Mouse (Mus musculus) hindbrain, embryonic 15.5 days (tissue): ENCODE measurements around the gene Pdlim1. TPM values are rescaled to one million over a fixed set of nuclear protein-coding genes. Genes with fewer than 3 reads are reported as not detected.
"Not testable (repeated sequence)": the region's sequence is repeated elsewhere in the genome, so short reads cannot be mapped to it uniquely, and the experiment has no call there.

Experiments used
- ATAC-seq: fragments of 200-750 bp; cut with Nextera tagmentation; 2 replicates; pipeline ENCODE4 v1.8.0; 2017; ENCODE audit warnings: low read depth, moderate number of reproducible peaks, moderate TSS enrichment; ENCODE audit not compliant: low FRiP score
- H3K27ac ChIP-seq: fragments of 300-500 bp; sonication (generic); replicated peaks from 2 replicates; pipeline ENCODE4 v1.5.1; 2015; ENCODE audit warnings: mild to moderate bottlenecking, inconsistent platforms
- H3K27me3 ChIP-seq: fragments of 300-500 bp; sonication (generic); 2 replicates; pipeline ENCODE4 v1.6.1; 2015; ENCODE audit warnings: control low read depth, inconsistent platforms
- H3K36me3 ChIP-seq: fragments of 300-500 bp; sonication (generic); 2 replicates; pipeline ENCODE4 v1.6.1; 2015; ENCODE audit warnings: control low read depth, inconsistent platforms
- H3K4me1 ChIP-seq: fragments of 300-500 bp; sonication (generic); replicated peaks from 2 replicates; pipeline ENCODE4 v1.6.1; 2015; ENCODE audit warnings: control low read depth, inconsistent platforms
- H3K4me2 ChIP-seq: fragments of 300-500 bp; sonication (generic); 2 replicates; pipeline ENCODE4 v1.6.1; 2015; ENCODE audit warnings: moderate library complexity, mild to moderate bottlenecking, inconsistent platforms
- H3K4me3 ChIP-seq: fragments of 300-500 bp; sonication (generic); 2 replicates; pipeline ENCODE4 v1.5.1; 2015; ENCODE audit warnings: mild to moderate bottlenecking, inconsistent platforms
- H3K9ac ChIP-seq: fragments of 300-500 bp; sonication (generic); 2 replicates; pipeline ENCODE4 v1.6.1; 2015; ENCODE audit warnings: inconsistent platforms
- H3K9me3 ChIP-seq: fragments of 300-500 bp; sonication (generic); 2 replicates; pipeline ENCODE4 v1.6.1; 2016; ENCODE audit warnings: control low read depth, inconsistent platforms
- WGBS: fragments of 180-500 bp; shearing (Covaris S2); methylation state at CpG from one replicate; pipeline ENCODE4 v1.1.7; 2015; 5-methylcytosine and 5-hydroxymethylcytosine counted together
- polyA plus RNA-seq: library from polyadenylated mRNA; unstranded; fragments of >200 nt; fragmentation: Nextera tagmentation; extraction: Ambion mirVana; gene quantifications from 2 replicates; pipeline ENCODE4 v1.2.1, GENCODE M21; 2015

The Pdlim1 gene
- polyA plus RNA-seq, 1 experiment from 2014 or later, result 9.7 TPM

- Histone ChIP-seq H3K9me3 (no peaks in the 10 kb centered on the region), H3K27ac (no peak overlapping the region), H3K4me2 (no peak overlapping the region), H3K36me3 (no peaks in the 10 kb centered on the region), H3K4me1 (no peaks in the 10 kb centered on the region), H3K9ac (no peak overlapping the region), H3K27me3 (no peaks in the 10 kb centered on the region), H3K4me3 (no peak overlapping the region)
- no peak for ATAC-seq
- 90% methylated on average over 13 of the region's 13 CpGs for WGBS
Observed at GRCm38 (mm10) chr19:40231074-40231738, 40.4 kb downstream of the Pdlim1 start.

DNA sequence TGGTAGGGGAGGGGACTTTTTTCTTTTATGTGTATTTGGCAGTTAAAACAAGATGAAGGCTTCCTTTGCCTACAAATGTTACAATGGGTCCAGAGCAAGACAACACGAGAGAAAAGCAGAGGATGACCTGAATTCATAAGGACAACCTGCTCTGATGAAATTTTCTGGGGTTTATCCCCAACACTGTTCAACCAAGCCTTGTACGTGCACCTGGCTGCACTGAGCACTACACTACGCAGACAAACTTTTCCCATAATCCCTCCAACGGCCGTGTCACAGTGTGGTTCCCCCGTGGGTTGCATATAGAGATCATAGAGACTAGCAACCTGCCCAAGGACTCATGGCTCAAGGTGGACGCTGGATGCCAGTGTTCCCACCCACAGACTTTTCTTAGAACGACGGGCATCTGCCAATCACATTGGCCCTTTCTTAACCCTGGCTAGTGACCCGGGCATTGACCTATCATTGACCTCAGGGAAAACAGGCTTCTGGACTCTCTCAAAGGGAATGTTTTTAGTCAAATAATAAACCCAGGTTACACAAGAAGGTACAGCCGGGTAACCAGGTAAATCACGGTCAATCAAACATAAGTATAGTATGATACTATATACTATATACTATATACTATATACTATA lies 45.0 kb downstream of the Pdlim1 start:
- Histone ChIP-seq H3K27me3 (no peaks in the 10 kb centered on the region), H3K9me3 (no peaks in the 10 kb centered on the region), H3K4me2 (no peak overlapping the region), H3K4me1 (no peaks in the 10 kb centered on the region), H3K4me3 (no peak overlapping the region), H3K27ac (no peak overlapping the region), H3K36me3 (no peaks in the 10 kb centered on the region), H3K9ac (no peak overlapping the region)
- WGBS, result 90% methylated on average over 12 of the region's 12 CpGs
- ATAC-seq, result no peak

DNA sequence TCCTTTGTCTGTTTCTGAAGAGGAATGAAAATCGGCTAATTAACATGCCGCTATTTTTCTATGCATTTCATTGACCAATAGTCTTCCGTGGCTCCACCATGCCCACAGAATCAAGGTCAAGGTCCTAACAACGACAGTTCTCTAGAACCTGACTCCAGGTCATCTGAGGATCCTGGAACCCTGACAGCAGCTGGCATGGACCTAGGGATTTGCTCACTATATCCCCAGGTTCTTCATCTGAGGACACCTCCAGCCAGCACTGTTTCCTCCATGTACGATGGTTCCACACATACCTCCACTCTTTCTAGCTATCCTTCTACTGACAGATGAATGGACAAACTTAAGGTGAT lies 45.9 kb downstream of the Pdlim1 start:
- H3K36me3 ChIP-seq, result no peaks in the 10 kb centered on the region
- WGBS, result 71% methylated on average over 5 of the region's 5 CpGs
- no peaks in the 10 kb centered on the region for H3K4me1 ChIP-seq
- peak; percentile 17; the same call in 1 of the 2 replicates for ATAC-seq
- H3K4me2 ChIP-seq, result no peak overlapping the region
- H3K27me3 ChIP-seq, result no peaks in the 10 kb centered on the region
- no peak overlapping the region for H3K4me3 ChIP-seq
- no peaks in the 10 kb centered on the region for H3K9me3 ChIP-seq
- no peak overlapping the region for H3K27ac ChIP-seq
- H3K9ac ChIP-seq, result no peak overlapping the region

GRCm38 (mm10) chr19:40225102-40225760 lies 46.4 kb downstream of the Pdlim1 start:
- H3K36me3 ChIP-seq, result no peaks in the 10 kb centered on the region
- ATAC-seq, result peak; percentile 85
- H3K9ac ChIP-seq, result no peak overlapping the region
- H3K27ac ChIP-seq, result no peak overlapping the region
- H3K4me2 ChIP-seq, result no peak overlapping the region
- H3K4me3 ChIP-seq, result no peak overlapping the region
- WGBS, result 63% methylated on average over 5 of the region's 5 CpGs
- H3K4me1 ChIP-seq, result no peaks in the 10 kb centered on the region
- no peaks in the 10 kb centered on the region for H3K27me3 ChIP-seq
- H3K9me3 ChIP-seq, result no peaks in the 10 kb centered on the region

- not testable (repeated sequence) for H3K4me3 ChIP-seq, H3K27me3 ChIP-seq, H3K9ac ChIP-seq, H3K27ac ChIP-seq, H3K36me3 ChIP-seq, H3K9me3 ChIP-seq, ATAC-seq, H3K4me2 ChIP-seq, H3K4me1 ChIP-seq
- 96% methylated on average over 9 of the region's 9 CpGs for WGBS
Observed at GRCm38 (mm10) chr19:40222307-40222706, 49.3 kb downstream of the Pdlim1 start.

DNA sequence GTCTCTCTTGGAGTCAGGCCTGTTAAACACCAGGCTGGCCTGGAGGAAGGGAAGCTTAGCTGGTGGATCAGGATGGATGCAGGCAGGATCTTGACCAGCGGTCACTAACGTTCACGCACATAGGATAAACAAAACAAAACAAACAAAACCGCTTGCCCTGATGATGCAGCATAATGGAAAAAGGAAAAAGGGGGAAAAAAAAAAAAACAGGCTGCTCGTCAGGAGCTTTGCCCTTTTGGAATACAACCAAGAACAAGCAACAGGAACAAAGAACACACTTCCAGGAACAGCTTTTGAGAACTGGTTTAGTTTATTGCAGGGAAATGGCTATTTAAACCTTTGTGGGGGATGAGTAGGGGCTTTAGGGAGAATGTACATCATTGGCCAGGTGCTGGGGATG lies 50.8 kb downstream of the Pdlim1 start:
- whole genome bisulfite sequencing, result 77% methylated on average over 5 of the region's 5 CpGs
- Histone ChIP-seq H3K4me3 (no peak overlapping the region), H3K4me1 (no peaks in the 10 kb centered on the region), H3K36me3 (no peaks in the 10 kb centered on the region), H3K4me2 (no peak overlapping the region), H3K27ac (no peak overlapping the region), H3K9ac (no peak overlapping the region), H3K9me3 (no peaks in the 10 kb centered on the region), H3K27me3 (no peaks in the 10 kb centered on the region)
- ATAC-seq, result no peak

- H3K4me2 ChIP-seq, H3K4me1 ChIP-seq, H3K4me3 ChIP-seq, ATAC-seq, H3K27ac ChIP-seq, H3K9ac ChIP-seq, H3K36me3 ChIP-seq, H3K9me3 ChIP-seq, H3K27me3 ChIP-seq: not testable (repeated sequence)
- 38% methylated on average over 4 of the region's 4 CpGs for WGBS
Observed at GRCm38 (mm10) chr19:40202947-40203346, 68.7 kb downstream of the Pdlim1 start.

DNA sequence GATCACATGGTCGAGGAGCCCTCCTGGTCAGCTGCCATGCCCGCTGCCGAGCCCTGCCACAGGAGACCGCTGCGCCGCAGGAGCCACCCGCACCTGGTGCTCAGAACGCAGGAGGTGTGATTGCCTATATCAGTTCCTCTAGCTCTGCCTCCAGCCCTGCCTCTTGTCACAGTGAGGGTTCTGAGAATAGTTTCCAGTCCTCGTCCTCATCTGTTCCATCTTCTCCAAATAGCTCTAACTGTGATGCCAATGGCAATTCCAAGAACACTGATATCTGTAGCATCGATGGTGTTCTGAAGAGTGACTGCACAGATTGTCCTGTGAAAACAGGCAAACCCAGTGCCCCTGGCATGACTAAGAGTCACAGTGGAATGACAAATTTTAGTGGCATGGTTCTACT lies 81.0 kb downstream of the Pdlim1 start:
- H3K27ac ChIP-seq, result no peak overlapping the region
- WGBS, result 93% methylated on average over 10 of the region's 10 CpGs
- no peaks in the 10 kb centered on the region for H3K9me3 ChIP-seq
- no peaks in the 10 kb centered on the region for H3K36me3 ChIP-seq
- no peaks in the 10 kb centered on the region for H3K27me3 ChIP-seq
- no peak for ATAC-seq
- no peaks in the 10 kb centered on the region for H3K4me1 ChIP-seq
- H3K4me3 ChIP-seq, result no peak overlapping the region
- no peak overlapping the region for H3K4me2 ChIP-seq
- no peak overlapping the region for H3K9ac ChIP-seq

- ATAC-seq, result no peak
- H3K4me3 ChIP-seq, result no peak within 1 kb of the TSS
- H3K9ac ChIP-seq, result no peak within 1 kb of the TSS
- H3K27me3 ChIP-seq, result no peaks in the 10 kb centered on the region
- H3K4me2 ChIP-seq, result no peak within 1 kb of the TSS
- H3K4me1 ChIP-seq, result no peaks in the 10 kb centered on the region
- no peaks in the 10 kb centered on the region for H3K36me3 ChIP-seq
- 82% methylated on average over 5 of the region's 5 CpGs for WGBS
- no peaks in the 10 kb centered on the region for H3K9me3 ChIP-seq
- H3K27ac ChIP-seq, result no peak within 1 kb of the TSS
Observed at GRCm38 (mm10) chr19:40187160-40187559, 84.5 kb downstream of the Pdlim1 start, which contains the start of gene Cyp2c70. Gene Cyp2c70 (minus strand): TSS chr19:40187333.

DNA sequence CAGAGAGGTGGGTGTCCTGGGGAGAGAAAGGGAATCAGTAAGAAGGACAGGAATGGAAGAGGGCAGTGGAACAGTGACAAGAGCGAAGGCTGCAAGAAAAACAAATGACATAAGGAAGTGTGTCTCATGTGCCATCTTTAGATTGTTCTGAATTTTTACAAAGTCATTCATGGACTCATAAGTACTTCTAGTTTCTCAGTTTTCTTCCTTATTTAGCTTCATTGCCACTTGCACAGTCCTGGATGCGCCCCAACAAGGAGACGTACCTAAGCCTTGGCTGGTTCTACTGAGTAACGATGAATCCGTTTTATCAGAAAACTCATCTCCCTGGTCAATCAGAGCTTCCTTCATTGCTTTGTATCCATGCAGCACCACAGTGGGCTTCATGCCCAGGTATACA lies 88.0 kb downstream of the Pdlim1 start:
- Histone ChIP-seq H3K27me3 (no peaks in the 10 kb centered on the region), H3K36me3 (no peaks in the 10 kb centered on the region), H3K9me3 (no peaks in the 10 kb centered on the region), H3K4me1 (no peaks in the 10 kb centered on the region), H3K4me3 (no peak overlapping the region), H3K9ac (no peak overlapping the region), H3K4me2 (no peak overlapping the region), H3K27ac (no peak overlapping the region)
- no peak for ATAC-seq
- 91% methylated on average over 5 of the region's 5 CpGs for WGBS

DNA sequence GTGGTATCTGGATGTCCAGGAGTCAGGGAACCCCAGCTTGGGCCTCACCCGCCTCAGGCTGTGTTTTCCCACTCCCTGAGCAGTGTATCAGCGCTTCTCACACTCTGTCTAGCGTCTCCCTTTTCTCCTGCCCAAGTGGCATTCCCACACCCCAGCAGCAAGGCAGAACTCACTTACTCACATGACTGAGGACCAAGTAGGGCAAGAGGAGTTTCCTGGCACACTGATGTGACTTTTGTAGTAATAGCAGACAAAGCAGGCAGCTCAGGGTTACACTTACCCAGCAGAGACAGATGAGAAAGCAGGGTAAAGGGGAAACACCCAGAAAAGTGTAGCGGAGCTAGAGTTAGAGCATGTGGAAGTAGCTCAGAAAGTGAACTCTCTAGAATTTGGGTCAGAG lies 93.3 kb downstream of the Pdlim1 start:
- WGBS, result 89% methylated on average over 4 of the region's 4 CpGs
- H3K9me3 ChIP-seq, result no peaks in the 10 kb centered on the region
- H3K27ac ChIP-seq, result no peak overlapping the region
- H3K4me2 ChIP-seq, result no peak overlapping the region
- H3K36me3 ChIP-seq, result no peaks in the 10 kb centered on the region
- H3K4me1 ChIP-seq, result no peaks in the 10 kb centered on the region
- H3K9ac ChIP-seq, result no peak overlapping the region
- ATAC-seq, result no peak
- H3K4me3 ChIP-seq, result no peak overlapping the region
- H3K27me3 ChIP-seq, result no peaks in the 10 kb centered on the region
